Mouse (Mus musculus): Measurements from ENCODE around the gene Ackr3. TPM values are rescaled to one million over a fixed set of nuclear protein-coding genes. Genes with fewer than 3 reads are reported as not detected.

Ackr3 gene
- polyA plus RNA-seq, 1 experiment from 2014 or later = 27.4 TPM

DNA sequence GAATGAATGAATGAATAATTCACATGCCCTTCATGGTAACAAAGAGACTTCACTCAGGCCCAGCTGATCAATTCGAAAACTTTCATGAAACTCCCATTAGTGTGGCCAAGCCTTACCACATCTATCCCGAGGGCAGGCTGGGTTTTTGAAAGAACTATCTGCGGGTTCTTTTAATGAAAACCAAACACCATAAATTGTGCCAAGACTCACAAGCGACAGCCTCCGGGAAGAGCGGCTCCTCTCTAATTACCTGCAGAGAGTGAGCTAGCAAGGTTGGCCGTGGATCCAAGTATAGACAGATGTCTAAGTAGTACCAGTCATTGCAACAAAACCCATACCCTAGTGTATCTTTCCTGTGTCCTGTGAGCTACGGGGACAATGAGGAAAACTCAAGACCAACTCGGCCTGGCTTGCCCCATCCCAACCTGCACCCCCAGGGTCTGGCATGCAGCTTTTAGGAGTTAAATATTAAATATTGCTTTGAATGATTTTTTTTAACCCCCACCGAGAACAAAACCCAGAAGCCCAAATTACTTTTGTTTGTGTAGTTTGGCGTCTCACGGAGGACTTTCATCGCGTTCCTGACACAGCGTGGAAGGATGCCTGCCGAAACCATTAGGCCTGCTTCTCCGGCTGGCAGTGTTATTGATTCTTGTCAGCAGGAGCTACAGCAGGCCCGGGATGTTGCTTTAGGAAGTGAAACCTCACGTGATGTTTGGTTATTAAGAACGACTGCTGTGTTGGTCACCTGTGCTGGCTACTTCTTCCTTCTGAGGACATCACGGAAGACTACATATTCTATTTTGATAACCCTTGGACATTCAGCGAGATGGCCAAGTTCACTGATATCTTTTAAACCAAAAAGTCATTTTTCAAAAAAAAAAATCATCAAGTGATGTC lies 28.1 kb downstream of the Ackr3 start:
- Histone ChIP-seq H3K27ac (replicated peaks) (no peak overlapping the region), H3K4me1 (peaks cover 28% of the 10 kb centered on the region), H3K27me3 (0 out of 2 replicates have a peak, but pooled peaks cover 4% of the 10 kb centered on the region), H3K4me2 (replicated peaks) (no peak overlapping the region), H3K36me3 (no peaks in the 10 kb centered on the region), H3K9ac (replicated peaks) (no peak overlapping the region), H3K4me3 (no peak overlapping the region), H3K9me3 (no peaks in the 10 kb centered on the region)
- ATAC-seq (ENCODE audit: low FRiP score, low read depth) = no peak
- whole genome bisulfite sequencing = 75% methylated on average over 22 of the region's 22 CpGs

GRCm38 (mm10) chr1:90232491-90232885 lies 28.7 kb downstream of the Ackr3 start:
- H3K9ac ChIP-seq (replicated peaks) = no peak overlapping the region
- 0 out of 2 replicates have a peak, but pooled peaks cover 4% of the 10 kb centered on the region for H3K27me3 ChIP-seq
- no peak overlapping the region for H3K4me3 ChIP-seq
- H3K36me3 ChIP-seq = no peaks in the 10 kb centered on the region
- no peak overlapping the region for H3K4me2 ChIP-seq (replicated peaks)
- ATAC-seq (ENCODE audit: low FRiP score, low read depth) = no peak
- H3K4me1 ChIP-seq = peaks cover 25% of the 10 kb centered on the region
- H3K27ac ChIP-seq (replicated peaks) = no peak overlapping the region
- no peaks in the 10 kb centered on the region for H3K9me3 ChIP-seq

DNA sequence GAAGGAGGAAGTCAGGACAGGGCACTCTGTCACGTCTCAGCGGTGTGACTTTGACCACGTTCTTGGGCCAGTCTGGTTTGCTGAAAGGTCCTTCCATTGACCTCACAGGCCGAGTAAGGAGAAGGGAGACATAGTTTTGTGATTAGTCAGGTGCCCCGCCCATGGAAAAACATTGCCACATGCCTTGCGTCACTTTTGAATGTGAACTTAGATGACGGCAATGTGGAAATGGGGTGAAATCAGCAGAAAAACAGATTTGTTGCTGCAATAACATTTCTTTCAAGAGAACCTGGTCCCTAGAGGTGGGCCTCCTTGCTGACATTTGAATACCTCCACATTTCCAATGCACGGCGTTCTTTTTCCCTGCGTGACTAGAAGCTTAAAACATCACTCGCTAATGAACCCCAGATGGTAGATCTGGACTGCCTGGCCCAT lies 30.9 kb downstream of the Ackr3 start:
- Histone ChIP-seq H3K27me3 (0 out of 2 replicates have a peak, but pooled peaks cover 4% of the 10 kb centered on the region), H3K4me2 (replicated peaks) (no peak overlapping the region), H3K36me3 (no peaks in the 10 kb centered on the region), H3K4me3 (no peak overlapping the region), H3K9ac (replicated peaks) (no peak overlapping the region), H3K4me1 (peaks cover 12% of the 10 kb centered on the region), H3K27ac (replicated peaks) (peak overlapping the region; percentile 39; the same call in 1 of the 2 replicates), H3K9me3 (no peaks in the 10 kb centered on the region)
- ATAC-seq (ENCODE audit: low FRiP score, low read depth) = no peak
- 74% methylated on average over 11 of the region's 11 CpGs for WGBS

DNA sequence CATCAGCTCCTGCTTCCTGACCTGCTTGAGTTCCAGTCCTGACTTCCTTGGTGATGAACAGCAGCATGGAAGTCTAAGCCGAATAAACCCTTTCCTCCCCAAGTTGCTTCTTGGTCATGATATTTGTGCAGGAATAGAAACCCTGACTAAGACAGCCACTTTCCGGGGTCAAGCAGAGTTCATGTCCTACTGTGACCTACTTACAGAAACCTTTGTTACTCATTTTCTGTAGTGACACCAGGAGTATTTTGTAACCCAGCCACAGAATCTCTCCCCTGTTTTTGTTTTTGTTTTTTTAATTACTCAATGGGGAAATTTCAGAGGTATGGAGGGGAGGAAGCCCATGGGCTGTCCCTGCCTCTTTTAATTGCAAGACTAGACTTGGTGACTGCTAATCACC lies 32.9 kb downstream of the Ackr3 start:
- Histone ChIP-seq H3K4me2 (replicated peaks) (no peak overlapping the region), H3K9me3 (no peaks in the 10 kb centered on the region), H3K9ac (replicated peaks) (no peak overlapping the region), H3K27me3 (no peaks in the 10 kb centered on the region), H3K4me1 (peaks cover 12% of the 10 kb centered on the region), H3K4me3 (no peak overlapping the region), H3K36me3 (no peaks in the 10 kb centered on the region), H3K27ac (replicated peaks) (no peak overlapping the region)
- no peak for ATAC-seq (ENCODE audit: low FRiP score, low read depth)
- WGBS = 94% methylated on average over 2 of the region's 2 CpGs

GRCm38 (mm10) chr1:90238095-90238888 lies 34.5 kb downstream of the Ackr3 start:
- H3K4me1 ChIP-seq = peaks cover 12% of the 10 kb centered on the region
- H3K4me3 ChIP-seq = no peak overlapping the region
- no peaks in the 10 kb centered on the region for H3K36me3 ChIP-seq
- no peak overlapping the region for H3K27ac ChIP-seq (replicated peaks)
- H3K4me2 ChIP-seq (replicated peaks) = no peak overlapping the region
- no peaks in the 10 kb centered on the region for H3K27me3 ChIP-seq
- 90% methylated on average over 9 of the region's 9 CpGs for WGBS
- no peak for ATAC-seq (ENCODE audit: low FRiP score, low read depth)
- H3K9ac ChIP-seq (replicated peaks) = no peak overlapping the region
- no peaks in the 10 kb centered on the region for H3K9me3 ChIP-seq

DNA sequence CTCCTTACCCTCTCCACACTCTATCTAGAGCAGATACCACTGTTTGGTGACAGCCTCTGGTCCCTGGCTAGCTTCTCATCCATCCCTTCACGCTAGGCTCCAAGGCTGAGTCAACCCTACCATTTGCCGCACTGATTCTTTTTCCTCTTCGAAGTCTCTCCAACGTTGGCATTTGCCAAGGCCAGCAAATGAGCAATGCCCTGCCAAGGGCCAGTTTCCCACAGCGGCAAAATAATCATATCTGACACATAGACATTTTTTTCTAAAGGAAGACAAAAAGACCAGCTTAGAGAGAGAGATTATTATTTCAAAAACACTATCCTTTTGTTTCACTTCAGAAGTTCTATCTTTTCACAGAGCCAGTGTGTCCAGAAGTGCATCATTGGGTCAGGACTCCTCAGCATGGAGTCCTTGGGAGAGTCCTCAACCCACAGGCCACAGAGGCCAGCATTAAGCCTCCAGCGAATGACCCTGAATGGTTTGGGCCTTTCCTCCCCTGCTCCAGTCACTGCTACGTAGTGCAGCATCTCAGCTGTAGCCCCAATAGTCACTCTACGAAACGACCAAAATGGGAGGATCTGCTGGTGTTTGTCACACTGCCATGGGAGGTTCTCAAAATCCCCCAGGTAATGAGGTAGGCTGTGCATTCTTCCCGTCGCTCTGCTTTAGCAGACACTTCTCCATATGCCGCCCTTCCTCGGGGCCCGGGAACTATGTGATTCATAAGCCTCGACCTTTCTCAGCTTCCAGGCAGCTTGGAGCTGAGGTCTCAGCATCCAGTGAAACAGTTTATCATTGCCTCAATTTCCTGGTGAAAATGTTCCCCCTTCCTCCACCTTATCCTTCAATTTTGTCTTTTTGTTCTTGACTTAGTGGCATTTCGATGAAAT lies 35.8 kb downstream of the Ackr3 start:
- Histone ChIP-seq H3K4me2 (replicated peaks) (no peak overlapping the region), H3K4me1 (peaks cover 2% of the 10 kb centered on the region), H3K36me3 (no peaks in the 10 kb centered on the region), H3K9me3 (no peaks in the 10 kb centered on the region), H3K4me3 (no peak overlapping the region), H3K9ac (replicated peaks) (no peak overlapping the region), H3K27me3 (no peaks in the 10 kb centered on the region), H3K27ac (replicated peaks) (no peak overlapping the region)
- ATAC-seq (ENCODE audit: low FRiP score, low read depth) = no peak
- 87% methylated on average over 16 of the region's 16 CpGs for WGBS

GRCm38 (mm10) chr1:90240287-90240686 lies 36.5 kb downstream of the Ackr3 start:
- no peak overlapping the region for H3K9ac ChIP-seq (replicated peaks)
- ATAC-seq (ENCODE audit: low FRiP score, low read depth) = no peak
- 88% methylated on average over 4 of the region's 4 CpGs for WGBS
- no peaks in the 10 kb centered on the region for H3K4me1 ChIP-seq
- no peak overlapping the region for H3K4me3 ChIP-seq
- H3K36me3 ChIP-seq = no peaks in the 10 kb centered on the region
- H3K27me3 ChIP-seq = no peaks in the 10 kb centered on the region
- no peak overlapping the region for H3K4me2 ChIP-seq (replicated peaks)
- no peak overlapping the region for H3K27ac ChIP-seq (replicated peaks)
- no peaks in the 10 kb centered on the region for H3K9me3 ChIP-seq

DNA sequence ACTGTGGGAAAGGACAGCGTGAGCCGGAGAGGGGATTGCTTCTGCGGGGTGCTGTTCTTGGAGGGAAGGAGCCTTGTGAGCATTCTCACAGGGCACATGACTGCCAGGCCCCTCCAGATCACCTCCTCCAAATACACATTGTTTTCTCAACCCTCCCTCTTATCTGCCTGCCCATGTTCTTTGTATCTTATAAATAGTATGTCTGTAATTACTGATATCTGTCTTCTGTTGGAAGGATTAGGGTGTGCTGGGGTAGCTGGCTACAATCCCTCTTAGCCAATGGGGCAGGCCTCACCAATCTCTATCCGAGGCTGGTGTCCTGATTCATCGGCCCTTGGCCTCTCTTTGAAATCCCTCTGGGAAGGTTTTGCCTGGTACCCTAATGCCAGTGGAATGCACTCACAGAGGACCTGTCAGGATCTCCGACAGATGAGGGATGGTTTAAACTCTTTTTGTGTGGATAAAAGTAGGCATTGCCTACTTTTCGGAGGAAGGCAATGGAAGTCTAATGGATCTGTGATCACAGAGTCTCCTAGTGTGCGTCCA lies 38.7 kb downstream of the Ackr3 start:
- Histone ChIP-seq H3K9ac (replicated peaks) (no peak overlapping the region), H3K27me3 (no peaks in the 10 kb centered on the region), H3K4me1 (peaks cover 10% of the 10 kb centered on the region; the same call in 1 of the 2 replicates), H3K4me2 (replicated peaks) (no peak overlapping the region), H3K4me3 (no peak overlapping the region), H3K27ac (replicated peaks) (no peak overlapping the region), H3K36me3 (no peaks in the 10 kb centered on the region), H3K9me3 (no peaks in the 10 kb centered on the region)
- no peak for ATAC-seq (ENCODE audit: low FRiP score, low read depth)
- WGBS = 80% methylated on average over 8 of the region's 8 CpGs

GRCm38 (mm10) chr1:90244537-90244936 lies 40.8 kb downstream of the Ackr3 start:
- no peak for ATAC-seq (ENCODE audit: low FRiP score, low read depth)
- 88% methylated on average over 1 of the region's 1 CpGs for WGBS
- H3K9ac ChIP-seq (replicated peaks) = no peak overlapping the region

GRCm38 (mm10) chr1:90245533-90245932 lies 41.8 kb downstream of the Ackr3 start:
- ATAC-seq (ENCODE audit: low FRiP score, low read depth) = no peak
- WGBS = 82% methylated on average over 7 of the region's 7 CpGs
- H3K4me1 ChIP-seq = peaks cover 17% of the 10 kb centered on the region

More at GRCm38 (mm10) chr1:90244537-90244936, 40.8 kb downstream of the Ackr3 start:
- H3K36me3 ChIP-seq = no peaks in the 10 kb centered on the region
- no peak overlapping the region for H3K27ac ChIP-seq (replicated peaks)
- H3K4me1 ChIP-seq = peaks cover 10% of the 10 kb centered on the region
- H3K4me3 ChIP-seq = no peak overlapping the region
- H3K27me3 ChIP-seq = no peaks in the 10 kb centered on the region
- H3K9me3 ChIP-seq = no peaks in the 10 kb centered on the region
- no peak overlapping the region for H3K4me2 ChIP-seq (replicated peaks)

GRCm38 (mm10) chr1:90246035-90246434 lies 42.3 kb downstream of the Ackr3 start:
- Histone ChIP-seq H3K36me3 (no peaks in the 10 kb centered on the region), H3K27ac (replicated peaks) (peak overlapping the region; percentile 32; the same call in 1 of the 2 replicates), H3K4me3 (no peak overlapping the region), H3K9me3 (no peaks in the 10 kb centered on the region), H3K4me1 (peaks cover 19% of the 10 kb centered on the region), H3K9ac (replicated peaks) (no peak overlapping the region; the same call in 1 of the 2 replicates), H3K4me2 (replicated peaks) (no peak overlapping the region), H3K27me3 (no peaks in the 10 kb centered on the region)
- ATAC-seq (ENCODE audit: low FRiP score, low read depth) = peak; percentile 44; the same call in 1 of the 2 replicates
- WGBS = 25% methylated on average over 8 of the region's 8 CpGs

More at GRCm38 (mm10) chr1:90245533-90245932, 41.8 kb downstream of the Ackr3 start:
- Histone ChIP-seq H3K9ac (replicated peaks) (no peak overlapping the region; the same call in 1 of the 2 replicates), H3K9me3 (no peaks in the 10 kb centered on the region), H3K4me2 (replicated peaks) (no peak overlapping the region), H3K27me3 (no peaks in the 10 kb centered on the region), H3K4me3 (no peak overlapping the region), H3K27ac (replicated peaks) (peak overlapping the region; percentile 32; the same call in 1 of the 2 replicates), H3K36me3 (no peaks in the 10 kb centered on the region)
